Mouse (Mus musculus): ENCODE results near the gene Zfp651.

Gene Zfp651

DNA sequence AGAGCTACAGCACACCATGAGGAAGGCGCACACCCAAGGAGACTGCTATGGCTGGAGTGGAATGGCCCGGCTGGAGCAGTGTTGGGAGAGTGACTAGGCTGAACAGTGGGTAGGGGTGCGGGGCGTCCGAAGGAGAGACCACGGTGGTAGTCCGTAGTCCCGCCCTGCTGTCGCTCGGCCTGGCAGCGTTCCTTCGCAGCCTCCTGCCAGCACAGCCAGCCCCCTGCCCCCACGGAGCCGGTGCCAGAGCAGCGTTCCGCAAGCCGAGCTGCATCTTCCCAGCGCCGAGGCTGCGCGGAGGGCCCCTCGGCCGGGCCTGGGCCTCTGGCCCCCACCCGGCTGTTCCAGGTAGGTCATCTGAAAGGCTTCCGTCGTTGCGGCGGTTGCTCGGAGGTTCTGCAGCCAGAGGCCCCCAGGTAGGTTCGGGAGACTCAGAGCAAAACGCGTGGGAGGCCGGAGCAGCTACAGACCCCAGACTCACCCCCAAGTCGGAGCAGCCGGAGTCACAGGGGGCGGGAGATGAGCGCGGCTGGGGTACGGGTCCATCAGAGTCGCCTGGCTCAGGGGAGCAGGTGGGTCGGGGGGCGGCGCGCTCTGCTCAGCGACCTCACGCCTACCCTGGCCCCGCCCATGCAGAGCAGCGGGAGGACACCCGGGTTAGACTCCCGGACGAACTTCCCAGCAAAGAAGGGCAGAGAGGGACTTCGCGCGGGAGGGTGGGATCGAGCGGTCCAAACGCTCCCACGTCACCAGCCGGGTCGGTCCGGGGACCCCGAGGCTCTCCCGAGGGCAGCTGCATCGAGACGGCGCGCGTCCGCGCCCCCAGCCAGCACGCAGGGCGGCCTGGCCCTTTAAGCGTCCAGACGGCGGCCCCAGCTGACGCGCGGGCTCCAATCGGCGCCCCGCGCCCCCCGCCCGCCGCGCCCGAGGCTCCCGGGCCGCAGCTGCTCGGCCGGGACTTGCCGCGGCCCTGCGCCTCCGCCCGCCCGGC is at the start of gene Zfp651:
TSS of gene Zfp651 (plus strand) at position 240 of the 991 bp plus-strand sequence.
- peak; percentile 39 for DNase-seq (ENCODE audit: low read depth)

- peak; percentile 100 for DNase-seq (ENCODE audit: low read depth)
Observed at GRCm38 (mm10) chr9:121709898-121710583, 49.1 kb upstream of the Zfp651 start, which contains the start of gene Ss18l2. TSS of gene Ss18l2 (plus strand) at chr9:121710329.

GRCm38 (mm10) chr9:121710584-121710975 is 48.5 kb upstream of the Zfp651 start:
- DNase-seq (ENCODE audit: low read depth): no peak

DNA sequence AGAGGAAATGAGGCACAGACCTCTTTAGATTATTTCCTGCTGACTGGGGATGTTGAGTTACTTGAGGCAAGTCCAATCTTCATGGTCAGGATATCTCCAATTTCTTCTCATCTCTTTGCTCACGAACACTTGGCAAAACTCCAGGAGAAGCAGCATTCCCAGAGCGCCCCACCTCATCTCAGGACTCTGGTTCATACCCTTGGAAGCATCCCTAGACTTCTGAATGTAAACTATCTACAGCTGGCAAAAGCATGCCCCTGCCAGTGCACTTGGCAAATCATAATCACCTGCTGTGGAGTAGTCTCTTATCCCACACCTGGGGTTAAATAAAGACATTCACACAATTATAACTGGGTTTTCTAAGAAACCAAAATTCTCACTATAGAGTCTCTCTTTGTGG is 42.1 kb upstream of the Zfp651 start:
- no peak for DNase-seq (ENCODE audit: low read depth)

DNA sequence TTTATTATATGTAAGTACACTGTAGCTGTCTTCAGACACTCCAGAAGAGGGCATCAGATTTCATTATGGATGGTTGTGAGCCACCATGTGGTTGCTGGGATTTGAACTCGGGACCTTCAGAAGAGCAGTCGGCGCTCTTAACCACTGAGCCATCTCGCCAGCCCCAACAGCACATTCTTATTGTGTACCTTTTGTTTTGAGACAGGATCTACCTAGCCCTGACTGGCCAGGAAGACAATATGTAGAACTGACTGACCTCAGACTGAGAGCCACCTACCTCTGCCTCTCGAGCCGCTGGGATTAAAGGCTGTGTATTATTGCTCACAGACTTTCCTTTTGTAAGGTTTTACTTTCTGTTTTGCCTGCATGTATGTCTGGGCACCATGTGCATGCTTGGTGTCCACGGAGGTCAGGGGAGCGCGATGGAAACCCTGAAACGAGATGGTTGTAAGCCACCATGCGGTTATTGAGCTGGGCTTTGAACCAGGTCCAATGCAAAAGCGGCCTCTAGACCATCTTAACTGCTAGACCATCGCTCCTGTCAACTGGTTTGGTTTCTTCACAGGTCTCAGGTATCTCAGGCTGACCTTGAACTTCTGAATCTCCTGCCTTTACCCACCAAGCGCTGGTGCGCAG is 40.9 kb upstream of the Zfp651 start:
- peak; percentile 82 for DNase-seq (ENCODE audit: low read depth)

DNA sequence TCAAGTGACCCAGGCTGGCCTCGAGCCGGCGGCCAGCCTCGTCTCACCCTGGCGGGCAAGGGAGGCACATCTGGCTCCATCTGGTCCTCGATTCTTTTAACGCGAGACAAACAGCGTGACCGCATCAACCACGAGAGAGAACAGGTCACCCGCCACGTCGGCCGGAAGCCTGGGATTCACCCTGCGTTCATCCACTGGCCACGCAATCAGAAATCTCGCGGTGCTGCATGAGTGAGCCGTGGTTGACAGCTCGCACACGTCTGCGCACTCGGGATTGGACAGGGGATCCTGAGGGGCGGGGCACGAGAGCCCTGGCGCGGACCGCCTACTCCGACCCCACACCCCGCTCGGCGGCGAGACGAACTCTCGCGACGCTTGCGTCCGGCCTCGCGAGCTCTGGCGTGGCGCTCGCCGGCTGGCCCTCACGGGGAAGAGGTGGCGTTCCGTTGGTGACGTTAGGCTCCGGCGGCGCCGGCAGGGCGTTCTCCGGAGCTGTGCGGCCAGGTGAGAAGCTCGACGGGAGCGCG is 40.3 kb upstream of the Zfp651 start, which contains the start of gene Nktr:
TSS of gene Nktr (plus strand) at position 378 of the 527 bp plus-strand sequence.
- peak; percentile 99 for DNase-seq (ENCODE audit: low read depth)

DNA sequence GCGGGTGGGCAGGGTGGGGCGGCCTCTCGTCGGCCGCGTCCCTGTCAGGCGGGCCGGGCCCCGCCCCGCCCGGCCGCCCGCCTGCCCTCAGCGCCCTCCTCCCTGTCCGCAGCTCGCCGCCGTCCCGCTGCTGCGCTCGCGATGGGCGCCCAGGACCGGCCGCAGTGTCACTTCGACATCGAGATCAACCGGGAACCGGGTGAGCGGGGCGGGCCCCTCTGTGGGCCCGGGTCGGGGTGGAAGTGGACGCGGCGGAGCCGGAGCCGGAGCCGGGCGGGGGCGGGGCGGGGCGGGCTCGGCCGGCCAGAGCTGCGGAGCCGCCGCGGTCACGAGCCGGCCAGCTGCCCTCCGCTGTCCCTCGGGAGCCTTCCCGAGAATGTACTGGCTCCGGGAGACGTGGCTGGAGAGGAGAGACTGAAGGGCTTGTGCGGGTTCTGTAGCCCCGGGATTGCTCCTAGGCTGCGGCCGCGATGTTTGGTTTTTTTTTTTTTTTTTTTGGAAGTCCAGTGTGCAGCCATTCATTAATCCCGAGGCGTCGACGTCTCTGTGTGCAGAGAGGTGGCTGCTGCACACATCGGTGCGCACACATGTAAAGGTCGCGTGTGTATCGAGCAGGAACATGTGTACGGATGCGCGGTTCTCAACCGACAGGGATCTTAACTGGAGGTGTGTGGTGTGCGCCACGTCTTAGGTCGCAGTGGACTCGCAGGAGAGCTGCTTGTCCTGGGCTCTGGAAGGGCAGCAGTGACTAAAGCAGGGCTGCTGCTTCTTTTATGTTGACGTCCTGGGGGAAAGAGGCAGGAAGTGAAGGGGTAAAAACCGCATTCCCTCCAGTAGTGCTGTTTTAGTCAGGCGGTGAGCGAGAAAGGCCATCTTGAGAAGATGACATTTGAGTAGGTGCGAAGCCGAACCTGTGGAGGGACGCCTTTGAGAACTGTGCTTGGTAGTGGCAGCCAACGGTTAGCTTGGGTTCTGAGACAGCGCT is 39.5 kb upstream of the Zfp651 start:
- DNase-seq (ENCODE audit: low read depth): peak; percentile 84

DNA sequence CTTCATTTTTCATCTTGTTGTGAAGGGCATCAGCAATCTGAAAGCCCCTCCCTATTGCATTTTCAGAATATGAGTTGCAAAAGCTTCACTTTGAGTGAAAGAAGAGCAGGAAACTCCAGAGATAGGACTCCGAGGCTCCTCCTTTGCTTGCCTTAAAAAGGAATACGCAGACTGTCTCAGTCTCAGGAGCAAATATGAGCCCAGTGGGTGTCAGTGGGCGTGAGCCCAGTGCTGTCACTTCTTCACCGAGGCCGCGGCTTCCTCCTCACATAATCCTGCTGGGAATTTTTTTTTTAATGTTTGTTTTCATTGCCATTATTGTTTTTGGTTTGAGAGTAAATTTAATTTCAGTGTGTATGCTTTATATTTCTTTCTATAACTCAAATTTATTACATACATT is 18.6 kb upstream of the Zfp651 start:
- peak; percentile 36 for DNase-seq (ENCODE audit: low read depth)

DNA sequence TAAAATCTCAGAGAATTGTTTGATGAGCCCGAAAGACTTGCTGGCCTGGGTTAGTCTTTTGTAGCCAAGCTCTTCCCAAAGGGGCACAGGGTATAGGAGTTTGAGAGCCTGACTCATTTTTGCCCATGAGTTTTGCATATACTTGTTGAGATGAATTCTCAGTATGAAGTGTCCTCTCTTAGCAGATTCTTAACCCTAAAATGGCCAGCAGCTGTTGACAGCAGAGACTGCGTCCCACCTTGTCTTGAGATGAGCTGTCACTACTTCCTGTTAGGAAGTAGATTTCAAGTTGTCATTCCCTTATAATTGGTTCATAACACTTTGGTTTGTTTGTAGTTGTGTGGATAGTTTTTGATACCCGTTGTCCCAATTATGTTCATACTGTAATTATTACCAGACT is 18.0 kb upstream of the Zfp651 start:
- DNase-seq (ENCODE audit: low read depth): peak; percentile 62

DNA sequence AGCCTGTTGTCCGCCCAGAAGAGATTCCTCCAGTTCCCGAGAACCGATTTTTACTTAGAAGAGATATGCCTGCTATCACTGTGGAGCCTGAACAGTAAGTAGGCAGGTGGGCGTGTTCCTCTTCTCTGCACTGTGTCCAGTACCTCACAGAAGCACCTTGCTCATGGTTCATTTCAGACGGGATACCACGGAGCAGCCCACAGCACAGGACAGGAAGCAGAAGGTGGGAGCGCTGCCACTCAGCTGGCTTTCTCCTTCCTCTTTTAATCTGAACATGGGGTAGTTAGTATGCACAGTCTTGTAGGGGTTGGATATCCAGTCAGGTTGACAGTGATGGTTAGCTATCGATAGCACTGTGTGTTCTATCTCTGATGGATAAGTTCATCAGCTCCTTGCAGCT is 15.1 kb upstream of the Zfp651 start:
- no peak for DNase-seq (ENCODE audit: low read depth)

- DNase-seq (ENCODE audit: low read depth): no peak
Observed at GRCm38 (mm10) chr9:121752774-121753173, 6.4 kb upstream of the Zfp651 start.

- no peak for DNase-seq (ENCODE audit: low read depth)
Observed at GRCm38 (mm10) chr9:121754624-121755023, 4.5 kb upstream of the Zfp651 start.

DNA sequence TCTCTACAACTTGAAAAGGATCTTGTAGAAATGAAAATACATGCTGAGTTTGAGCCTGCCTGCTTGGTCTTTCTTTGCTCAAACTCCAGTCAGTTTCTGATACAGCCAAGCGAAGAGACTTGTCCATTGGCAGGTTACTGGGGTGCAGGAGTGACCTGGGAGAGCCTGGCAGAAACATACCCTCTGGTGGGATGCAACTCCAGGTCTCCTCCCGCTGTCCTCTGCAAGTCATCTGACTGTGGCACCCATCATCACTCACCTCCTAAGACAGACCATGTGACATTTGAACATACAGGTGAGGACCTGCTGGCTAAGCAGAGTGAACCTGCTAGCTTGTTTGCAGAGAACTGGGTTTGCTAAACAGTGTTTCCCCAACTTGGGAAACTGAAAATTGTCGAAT is 2.3 kb upstream of the Zfp651 start:
- DNase-seq (ENCODE audit: low read depth): no peak

GRCm38 (mm10) chr9:121757432-121757831 is 1.7 kb upstream of the Zfp651 start:
- DNase-seq (ENCODE audit: low read depth): peak; percentile 48

DNA sequence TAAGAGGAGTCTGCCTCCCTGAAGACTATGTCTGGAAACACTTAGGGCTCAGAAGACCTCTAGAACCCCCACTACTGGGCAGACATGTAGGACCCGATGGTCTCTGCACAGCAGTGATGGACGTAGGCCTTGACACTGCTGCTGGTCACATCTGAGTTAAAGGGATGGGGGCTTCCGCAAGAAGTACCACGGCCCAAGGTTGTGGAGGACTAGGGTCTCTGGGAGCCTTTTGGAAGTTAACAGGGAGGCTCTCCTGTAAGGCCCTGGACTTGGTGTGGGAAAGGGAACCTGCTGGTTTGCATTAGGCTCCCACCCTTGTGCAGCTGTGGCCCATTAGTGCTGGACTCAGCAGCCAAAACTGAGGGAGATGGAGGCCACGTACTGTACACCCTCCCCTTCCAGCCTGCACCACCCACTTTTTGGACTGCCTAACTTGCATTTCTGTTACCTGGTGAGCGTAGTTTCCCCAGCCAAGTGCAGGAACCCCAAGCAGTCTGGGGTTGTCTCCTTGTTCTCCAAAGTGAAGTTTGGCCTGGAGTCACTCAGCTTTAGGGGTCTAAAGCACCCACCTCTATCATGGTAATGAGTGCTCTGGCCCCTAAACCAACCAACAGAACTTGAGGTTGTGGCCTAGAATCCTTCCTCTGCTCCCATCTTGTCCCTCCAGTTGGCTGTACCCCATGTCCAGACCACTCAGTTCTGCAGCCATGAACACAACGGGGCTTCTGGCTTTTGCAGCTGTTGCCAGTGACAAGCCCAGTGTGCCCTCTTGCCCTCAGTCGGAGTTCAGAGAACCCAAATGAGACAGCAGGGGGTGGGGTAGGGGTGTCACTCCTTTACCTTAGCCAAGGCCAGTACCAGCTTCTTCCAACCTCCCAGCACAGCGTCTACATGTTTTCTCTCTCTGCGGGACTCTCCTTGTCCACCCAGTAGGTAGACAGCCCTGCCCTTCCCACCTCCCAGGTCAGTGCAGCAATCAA is 1.0 kb upstream of the Zfp651 start:
- DNase-seq (ENCODE audit: low read depth): no peak

DNA sequence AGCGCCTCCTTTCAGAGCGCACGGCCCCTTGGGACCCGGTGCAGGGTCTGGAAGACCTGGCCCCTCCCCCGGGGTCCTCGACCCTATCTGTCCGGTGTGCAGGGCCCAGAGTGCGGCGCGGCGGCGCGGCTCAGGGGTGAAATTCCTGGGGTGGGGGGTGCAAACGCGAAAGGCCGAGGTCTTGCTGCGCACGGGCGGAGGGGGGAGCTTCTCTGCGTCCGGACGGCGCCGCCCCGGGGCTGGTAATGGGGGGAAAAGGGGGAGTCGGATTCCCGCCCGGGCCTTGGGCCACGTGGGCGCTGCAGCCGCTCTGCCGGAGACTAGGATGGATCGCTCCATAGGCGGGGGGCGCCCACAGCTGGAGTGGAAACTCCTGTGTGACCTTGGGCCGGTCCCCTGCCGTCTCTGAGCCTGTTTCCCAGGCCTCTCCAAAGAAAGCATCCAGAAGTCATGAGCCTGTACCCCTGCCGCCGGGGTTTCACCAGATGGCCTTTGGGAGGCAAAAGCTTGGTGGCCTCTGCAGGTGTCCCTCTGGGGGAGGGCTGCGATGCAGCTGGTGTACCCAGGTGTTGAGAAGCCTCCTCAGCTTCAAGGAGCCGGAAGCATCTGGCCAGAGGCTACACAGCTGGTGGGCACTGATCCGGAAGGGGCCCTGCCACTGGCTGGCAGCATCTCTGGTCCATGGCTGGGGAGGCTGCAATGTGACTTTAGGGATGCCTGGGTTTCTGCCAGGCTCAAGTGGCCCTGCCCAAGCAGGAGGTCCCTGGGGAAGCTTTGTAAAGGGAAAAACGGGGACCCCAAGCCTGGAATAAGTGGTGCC is 1.4 kb downstream of the Zfp651 start:
- no peak for DNase-seq (ENCODE audit: low read depth)

- DNase-seq (ENCODE audit: low read depth): no peak
Observed at GRCm38 (mm10) chr9:121761091-121761665, 2.0 kb downstream of the Zfp651 start.

- no peak for DNase-seq (ENCODE audit: low read depth)
Observed at GRCm38 (mm10) chr9:121761787-121762186, 2.7 kb downstream of the Zfp651 start.

Measured in induced T-regulatory cell, adult 2 months (primary cell).